Mouse (Mus musculus) testis, adult 2 months (tissue): ENCODE measurements at regions not wholly inside any gene's neighbourhood (a gene's known extent, or its start where the extent isn't known, plus 50 kb on each side); places are given as distances from the start of the nearest gene placed in this dataset.

Source experiments
- H3K27ac ChIP-seq: fragments of 200-500 bp; 2 replicates; pipeline ENCODE4 v1.5.1; 2012; ENCODE audit warnings: low read depth, low read length; ENCODE audit not compliant: control insufficient read depth, insufficient read depth
- H3K27me3 ChIP-seq: fragments of 200-500 bp; 2 replicates; pipeline ENCODE4 v1.6.1; 2012; ENCODE audit warnings: mild to moderate bottlenecking, low read length, moderate library complexity; ENCODE audit not compliant: control insufficient read depth, insufficient read depth
- H3K36me3 ChIP-seq: fragments of 200-500 bp; 2 replicates; pipeline ENCODE4 v1.6.1; 2012; ENCODE audit warnings: mild to moderate bottlenecking, low read length; ENCODE audit not compliant: control insufficient read depth, insufficient read depth
- H3K4me1 ChIP-seq: fragments of 200-500 bp; 2 replicates; pipeline ENCODE4 v1.6.1; 2012; ENCODE audit warnings: low read length; ENCODE audit not compliant: control insufficient read depth, insufficient read depth
- H3K4me3 ChIP-seq: fragments of 200-500 bp; 2 replicates; pipeline ENCODE4 v1.5.1; 2012; ENCODE audit warnings: low read depth, mild to moderate bottlenecking, low read length, moderate library complexity, mixed read lengths; ENCODE audit not compliant: control insufficient read depth
- CTCF ChIP-seq: fragments of 200-500 bp; IDR thresholded peaks from 2 replicates; pipeline ENCODE4 v1.5.1; 2012; ENCODE audit warnings: low read depth, mild to moderate bottlenecking, inconsistent platforms, low read length, moderate library complexity; ENCODE audit not compliant: control insufficient read depth, insufficient read depth, insufficient replicate concordance
- POLR2A ChIP-seq: fragments of 200-500 bp; IDR thresholded peaks from 2 replicates; pipeline ENCODE4 v1.6.1; 2012; ENCODE audit warnings: low read depth, mild to moderate bottlenecking, inconsistent platforms, low read length, moderate library complexity; ENCODE audit not compliant: control insufficient read depth

DNA sequence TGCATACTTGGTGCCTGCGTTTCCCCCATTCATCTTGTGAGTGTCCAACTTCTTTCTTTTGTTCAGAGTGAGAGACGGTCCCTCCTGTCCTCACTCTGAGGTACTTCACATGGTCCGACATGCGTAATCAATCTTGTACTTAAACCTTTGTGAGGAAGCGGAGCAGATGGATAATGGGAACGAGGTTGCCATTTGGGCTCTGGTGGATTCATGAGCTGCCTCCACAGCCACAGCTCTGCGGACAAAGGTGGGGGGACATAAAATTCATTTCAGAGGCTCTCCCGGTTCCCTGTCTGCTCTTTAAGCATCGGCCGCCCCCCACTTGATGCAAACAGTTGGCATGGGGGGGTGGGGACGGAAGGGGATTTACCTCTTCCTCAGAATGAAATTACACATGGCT, 454.7 kb downstream of the Sox2 start:
- TF ChIP-seq CTCF (no peak), POLR2A (no peak)
- H3K4me3 ChIP-seq: no peak overlapping the region
- no peaks in the 10 kb centered on the region for H3K36me3 ChIP-seq
- no peaks in the 10 kb centered on the region for H3K27me3 ChIP-seq
- H3K4me1 ChIP-seq: no peaks in the 10 kb centered on the region
- H3K27ac ChIP-seq: no peak overlapping the region

DNA sequence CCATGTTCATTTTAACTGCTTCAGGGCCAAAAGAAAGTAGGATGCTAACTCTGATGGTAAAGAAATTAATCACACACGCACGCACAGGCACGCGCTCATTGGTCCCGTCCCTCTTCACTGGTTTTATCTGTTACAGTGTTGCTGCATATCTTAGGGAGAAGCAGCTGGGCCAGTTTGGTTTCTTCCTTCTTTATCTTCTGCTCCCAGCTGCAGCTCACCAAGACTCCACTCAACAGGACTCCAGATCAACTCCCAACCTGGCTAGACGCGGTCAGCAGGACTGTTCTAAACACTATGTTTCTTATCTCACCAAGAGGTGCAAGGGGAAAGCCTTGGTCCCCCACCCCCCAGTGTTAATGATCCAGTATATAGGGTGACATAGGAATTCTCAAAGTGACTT, 455.9 kb downstream of the Sox2 start:
- Histone ChIP-seq H3K36me3 (no peaks in the 10 kb centered on the region), H3K4me1 (no peaks in the 10 kb centered on the region), H3K4me3 (no peak overlapping the region), H3K27me3 (no peaks in the 10 kb centered on the region), H3K27ac (no peak overlapping the region)
- TF ChIP-seq POLR2A: no peak

DNA sequence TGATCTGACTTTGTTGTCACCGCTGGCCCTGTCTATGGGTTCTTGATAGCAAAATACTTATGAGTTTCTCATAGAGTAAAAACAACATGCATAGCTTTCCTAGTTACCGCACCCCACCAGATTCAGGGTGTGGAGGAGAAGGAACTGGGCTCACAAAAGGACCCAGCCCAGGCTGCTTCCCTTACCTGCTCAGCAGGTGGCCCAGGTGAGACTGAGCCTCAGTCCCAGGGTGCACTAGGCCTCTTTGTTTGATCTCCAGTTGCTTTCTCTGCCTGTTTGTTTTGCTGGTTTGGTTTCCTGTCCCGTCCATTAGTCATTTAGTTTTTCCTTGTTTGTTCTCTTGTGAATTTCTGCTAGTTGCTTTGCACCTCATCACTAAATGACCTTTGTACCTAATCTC, 483.3 kb downstream of the Sox2 start:
- no peaks in the 10 kb centered on the region for H3K27me3 ChIP-seq
- no peak overlapping the region for H3K4me3 ChIP-seq
- H3K4me1 ChIP-seq: no peaks in the 10 kb centered on the region
- H3K27ac ChIP-seq: no peak overlapping the region
- no peak for TF ChIP-seq CTCF
- no peak for TF ChIP-seq POLR2A
- no peaks in the 10 kb centered on the region for H3K36me3 ChIP-seq

DNA sequence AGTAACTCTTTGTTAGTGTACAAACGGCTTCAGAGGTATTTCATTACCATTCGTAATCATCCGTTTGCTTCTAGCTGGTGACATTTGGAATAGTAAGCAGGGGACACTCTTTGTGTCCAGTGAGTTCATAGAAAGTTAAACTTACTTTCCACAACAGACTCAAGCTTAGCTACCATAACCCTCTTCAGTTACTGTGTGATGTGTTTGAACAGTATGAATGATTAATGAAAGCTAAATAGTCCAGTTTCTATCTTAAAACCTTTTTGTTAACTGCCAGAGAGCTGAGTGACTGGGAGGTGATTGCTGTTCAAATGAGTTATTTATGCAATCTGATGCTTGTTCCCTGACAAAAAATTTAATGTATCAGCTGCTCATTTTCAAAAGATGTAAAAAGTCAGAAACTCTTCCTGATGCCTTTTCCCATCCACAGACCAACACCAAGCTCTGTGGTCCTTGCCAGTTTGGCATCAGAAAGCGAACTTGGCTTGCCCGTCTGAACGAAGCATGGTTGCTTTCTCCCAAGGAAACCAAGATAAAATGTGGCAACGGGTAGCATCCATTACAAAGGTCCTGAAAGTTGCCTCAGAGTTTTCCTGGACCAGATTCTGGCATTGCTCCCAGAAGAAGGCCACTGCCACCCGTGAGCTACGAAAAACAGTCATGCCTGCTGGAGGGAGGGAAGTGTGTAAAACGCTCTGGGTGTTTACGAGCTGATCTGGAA, 491.5 kb downstream of the Sox2 start:
- no peaks in the 10 kb centered on the region for H3K4me1 ChIP-seq
- TF ChIP-seq CTCF: no peak
- no peak for TF ChIP-seq POLR2A
- no peaks in the 10 kb centered on the region for H3K27me3 ChIP-seq
- no peak overlapping the region for H3K27ac ChIP-seq
- no peaks in the 10 kb centered on the region for H3K36me3 ChIP-seq
- H3K4me3 ChIP-seq: no peak overlapping the region

DNA sequence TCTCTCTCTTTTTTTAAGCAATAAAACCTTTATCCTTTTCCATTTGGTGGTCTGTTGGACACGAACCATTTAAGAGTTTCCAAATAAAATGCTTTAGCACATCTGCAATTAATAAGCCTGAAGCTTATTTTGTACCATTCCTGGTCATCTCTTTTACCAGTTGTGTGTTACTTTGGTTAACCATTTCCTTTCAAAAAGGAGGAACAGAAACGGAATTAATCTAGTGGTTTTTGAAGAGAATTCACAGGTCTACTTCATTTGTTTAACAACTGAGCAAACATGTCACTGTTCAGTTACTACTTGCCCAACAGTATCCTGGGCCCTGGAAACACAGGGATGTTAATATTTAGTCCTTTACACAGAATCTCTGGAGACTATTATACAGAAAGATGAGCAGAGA, 492.5 kb downstream of the Sox2 start:
- no peaks in the 10 kb centered on the region for H3K36me3 ChIP-seq
- no peak overlapping the region for H3K4me3 ChIP-seq
- H3K27me3 ChIP-seq: no peaks in the 10 kb centered on the region
- TF ChIP-seq CTCF: no peak
- no peak for TF ChIP-seq POLR2A
- H3K4me1 ChIP-seq: no peaks in the 10 kb centered on the region
- no peak overlapping the region for H3K27ac ChIP-seq

DNA sequence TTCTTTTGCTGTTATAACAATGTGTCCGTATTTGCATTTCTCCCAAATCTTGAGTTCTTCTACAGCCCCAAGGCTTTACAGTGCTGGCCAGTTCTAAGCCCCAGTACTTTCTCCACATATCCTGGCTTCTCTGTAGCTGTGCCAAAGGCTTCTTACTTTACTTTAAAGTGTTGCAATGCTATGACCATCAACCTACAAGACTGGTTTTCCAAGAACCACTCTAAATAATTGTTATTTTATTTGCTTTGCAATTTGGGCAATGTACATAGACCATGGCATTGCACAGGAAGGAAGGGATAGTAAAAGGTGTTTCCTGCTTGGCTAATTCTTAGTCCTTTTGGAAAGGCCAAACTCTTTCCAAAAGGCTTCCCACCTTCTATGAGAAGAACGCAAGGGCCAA, 495.4 kb downstream of the Sox2 start:
- H3K36me3 ChIP-seq: no peaks in the 10 kb centered on the region
- no peak overlapping the region for H3K4me3 ChIP-seq
- H3K27me3 ChIP-seq: no peaks in the 10 kb centered on the region
- no peak for TF ChIP-seq CTCF
- no peak for TF ChIP-seq POLR2A
- H3K4me1 ChIP-seq: peaks cover 4% of the 10 kb centered on the region; the same call in 1 of the 2 replicates
- H3K27ac ChIP-seq: no peak overlapping the region

DNA sequence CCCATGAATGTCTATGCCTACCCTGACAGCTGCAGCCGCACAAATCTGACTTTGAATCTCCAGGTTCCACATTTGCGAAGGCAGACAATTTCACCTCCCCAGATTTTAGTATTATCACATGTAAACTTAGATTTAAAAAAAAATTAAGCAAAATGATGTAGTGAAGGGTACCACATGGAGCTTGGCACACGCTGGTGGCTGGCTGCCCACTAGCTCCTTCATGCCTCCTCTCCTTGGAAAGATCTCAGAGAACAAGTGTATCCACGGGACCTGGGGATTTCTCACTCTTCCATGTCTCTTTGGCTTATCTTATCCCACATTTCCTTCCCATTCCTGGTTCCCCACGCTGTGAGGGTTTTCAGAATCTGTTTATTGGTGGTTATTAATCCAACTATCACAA, 496.5 kb downstream of the Sox2 start:
- Histone ChIP-seq H3K36me3 (no peaks in the 10 kb centered on the region), H3K4me3 (no peak overlapping the region), H3K27ac (no peak overlapping the region), H3K27me3 (no peaks in the 10 kb centered on the region), H3K4me1 (peaks cover 4% of the 10 kb centered on the region; the same call in 1 of the 2 replicates)
- TF ChIP-seq CTCF: no peak
- TF ChIP-seq POLR2A: no peak

DNA sequence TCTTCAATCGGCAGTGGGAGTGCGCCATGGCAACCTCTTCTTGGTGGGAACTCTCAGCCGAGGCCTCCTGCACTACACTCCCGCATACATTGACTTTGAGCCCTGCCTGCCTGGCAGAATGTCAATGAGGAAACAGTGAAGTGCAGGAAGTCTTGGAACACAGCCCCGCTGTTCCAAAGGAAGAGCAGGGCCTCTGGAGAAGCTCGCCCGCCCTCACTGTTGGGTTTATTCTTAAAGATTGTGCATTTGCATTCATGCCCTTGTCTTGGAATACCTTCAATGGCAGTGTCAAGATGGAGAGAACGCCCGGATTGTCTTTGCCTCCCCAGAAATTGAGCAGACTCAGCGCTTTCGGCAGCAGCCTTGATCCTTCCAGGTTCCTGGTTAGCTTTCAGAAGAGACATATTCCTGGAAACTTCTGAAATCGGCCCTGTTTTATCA, 499.1 kb downstream of the Sox2 start:
- Histone ChIP-seq H3K4me1 (peaks cover 4% of the 10 kb centered on the region; the same call in 1 of the 2 replicates), H3K27ac (no peak overlapping the region), H3K4me3 (no peak overlapping the region), H3K36me3 (no peaks in the 10 kb centered on the region), H3K27me3 (no peaks in the 10 kb centered on the region)
- TF ChIP-seq CTCF: no peak
- no peak for TF ChIP-seq POLR2A

DNA sequence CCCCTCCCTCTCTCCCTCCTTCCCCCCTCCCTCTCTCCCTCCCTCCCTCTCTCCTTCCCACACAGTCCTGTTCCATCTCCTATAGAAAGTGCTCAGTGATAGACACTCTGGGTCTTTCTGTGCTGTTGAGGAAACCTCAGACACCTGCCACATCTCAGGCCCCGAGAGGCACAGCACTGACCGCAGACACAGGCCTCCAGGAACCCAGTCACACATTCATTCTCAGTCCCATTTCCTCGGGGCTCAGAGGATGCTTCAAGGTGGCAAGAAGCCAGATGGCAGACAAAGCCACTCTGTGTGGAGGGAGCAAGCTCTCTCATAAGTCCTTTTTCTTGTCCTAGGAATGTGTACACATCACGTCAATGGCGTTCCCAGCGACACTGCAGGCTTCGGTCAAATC, 502.0 kb downstream of the Sox2 start:
- H3K27me3 ChIP-seq: no peaks in the 10 kb centered on the region
- H3K27ac ChIP-seq: no peak overlapping the region
- H3K4me1 ChIP-seq: peaks cover 4% of the 10 kb centered on the region; the same call in 1 of the 2 replicates
- TF ChIP-seq POLR2A: no peak
- no peak overlapping the region for H3K4me3 ChIP-seq
- no peaks in the 10 kb centered on the region for H3K36me3 ChIP-seq
